Mouse (Mus musculus) myocyte (in vitro differentiated cells): ENCODE measurements at regions not wholly inside any gene's neighbourhood (a gene's known extent, or its start where the extent isn't known, plus 50 kb on each side); places are given as distances from the start of the nearest gene placed in this dataset.

Experiments used
- H3K27me3 ChIP-seq: one replicate; pipeline ENCODE4 v1.6.1; 2011; ENCODE audit not compliant: control insufficient read depth, insufficient read depth, insufficient read length
- H3K36me3 ChIP-seq: one replicate; pipeline ENCODE4 v1.6.1; 2011; ENCODE audit not compliant: control insufficient read depth, insufficient read depth
- H3K4me2 ChIP-seq: one replicate; pipeline ENCODE4 v1.6.1; 2011; ENCODE audit warnings: low read depth, control low read depth
- H3K4me3 ChIP-seq: one replicate; pipeline ENCODE4 v1.5.1; 2011; ENCODE audit warnings: mild to moderate bottlenecking, control low read depth, moderate library complexity
- H3K79me2 ChIP-seq: one replicate; pipeline ENCODE4 v1.6.1; 2011; ENCODE audit not compliant: control insufficient read depth, insufficient read depth
- H3ac ChIP-seq: one replicate; pipeline ENCODE4 v1.6.1; 2011; ENCODE audit not compliant: control insufficient read depth, insufficient read length
- CEBPB ChIP-seq: IDR thresholded peaks from 2 replicates; pipeline ENCODE4 v1.6.1; 2011; ENCODE audit warnings: mild to moderate bottlenecking, moderate library complexity; ENCODE audit not compliant: poor library complexity, insufficient read depth, severe bottlenecking
- E2F4 ChIP-seq: IDR thresholded peaks from one replicate; pipeline ENCODE4 v1.6.1; 2011; ENCODE audit warnings: mild to moderate bottlenecking, control low read depth, moderate library complexity; ENCODE audit not compliant: insufficient read depth
- MAX ChIP-seq: IDR thresholded peaks from one replicate; pipeline ENCODE4 v1.6.1; 2011; ENCODE audit warnings: low read depth, mild to moderate bottlenecking, control low read depth
- MYOD1 ChIP-seq, 3 experiments: IDR thresholded peaks; one replicate each; pipeline ENCODE4 v1.6.1; 2011; ENCODE audit warnings: control low read depth in 2 of 3, low read depth in 2 of 3, mild to moderate bottlenecking in 2 of 3, moderate library complexity in 1 of 3; ENCODE audit not compliant: insufficient read length in 2 of 3, control insufficient read depth in 1 of 3
- MYOG ChIP-seq, 3 experiments: IDR thresholded peaks; one replicate each; pipeline ENCODE4 v1.6.1; 2011; ENCODE audit warnings: control low read depth in 2 of 3, low read depth in 2 of 3, mild to moderate bottlenecking in 2 of 3; ENCODE audit not compliant: insufficient read length in 2 of 3, control insufficient read depth in 1 of 3, insufficient read depth in 1 of 3
- POLR2A ChIP-seq: IDR thresholded peaks from one replicate; pipeline ENCODE4 v1.6.1; 2011; ENCODE audit warnings: low read depth, mild to moderate bottlenecking, control low read depth, moderate library complexity; ENCODE audit not compliant: insufficient read length
- POLR2AphosphoS2 ChIP-seq: IDR thresholded peaks from one replicate; pipeline ENCODE4 v1.6.1; 2011; ENCODE audit warnings: low read depth, control low read depth; ENCODE audit not compliant: insufficient read length
- REST ChIP-seq: IDR thresholded peaks from one replicate; pipeline ENCODE4 v1.6.1; 2011; ENCODE audit warnings: mild to moderate bottlenecking, control low read depth, moderate library complexity; ENCODE audit not compliant: insufficient read depth, insufficient read length
- SRF ChIP-seq: IDR thresholded peaks from one replicate; pipeline ENCODE4 v1.6.1; 2011; ENCODE audit warnings: low read depth; ENCODE audit not compliant: control insufficient read depth, insufficient read length
- TCF12 ChIP-seq: IDR thresholded peaks from one replicate; pipeline ENCODE4 v1.6.1; 2011; ENCODE audit warnings: mild to moderate bottlenecking, control low read depth; ENCODE audit not compliant: poor library complexity, insufficient read depth, severe bottlenecking
- TCF3 ChIP-seq: IDR thresholded peaks from one replicate; pipeline ENCODE4 v1.6.1; 2011; ENCODE audit warnings: low read depth, control low read depth; ENCODE audit not compliant: insufficient read length
- USF1 ChIP-seq: IDR thresholded peaks from one replicate; pipeline ENCODE4 v1.6.1; 2011; ENCODE audit warnings: low read depth, mild to moderate bottlenecking, control low read depth, moderate library complexity

DNA sequence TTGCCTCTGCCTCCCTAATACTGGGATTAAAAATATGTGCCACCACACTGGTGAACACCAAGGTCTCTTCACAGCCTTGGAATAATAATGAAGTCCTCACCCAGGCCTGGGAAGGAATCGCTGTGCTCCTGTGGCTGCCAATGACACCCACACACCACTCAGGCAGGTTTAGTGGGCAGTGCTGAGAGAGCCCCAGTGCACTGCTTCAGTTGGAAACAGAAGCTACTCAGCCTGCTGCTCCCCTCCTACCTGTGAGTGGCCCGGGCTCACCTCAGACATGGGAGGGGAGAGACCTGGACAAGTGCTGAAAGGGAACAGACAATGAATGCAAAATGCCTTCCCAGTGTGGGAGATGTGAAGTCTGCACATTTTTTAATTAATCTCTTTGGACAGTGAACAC, 188.8 kb upstream of the Ppp2r2d start:
- Histone ChIP-seq H3ac (no peak overlapping the region), H3K36me3 (no peaks in the 10 kb centered on the region), H3K27me3 (no peaks in the 10 kb centered on the region), H3K4me3 (no peak overlapping the region), H3K4me2 (no peak overlapping the region), H3K79me2 (no peaks in the 10 kb centered on the region)
- TF ChIP-seq TCF3 (no peak), MYOD1 (IDR thresholded peaks at IDR 0.05; ENCODE audit: control insufficient read depth in 1 of 3, insufficient read length in 2 of 3, low read depth in 2 of 3) (no peak), MYOG (IDR thresholded peaks at IDR 0.05; ENCODE audit: control insufficient read depth in 1 of 3, insufficient read depth in 1 of 3, insufficient read length in 2 of 3, low read depth in 2 of 3) (no peak), POLR2A (no peak)

DNA sequence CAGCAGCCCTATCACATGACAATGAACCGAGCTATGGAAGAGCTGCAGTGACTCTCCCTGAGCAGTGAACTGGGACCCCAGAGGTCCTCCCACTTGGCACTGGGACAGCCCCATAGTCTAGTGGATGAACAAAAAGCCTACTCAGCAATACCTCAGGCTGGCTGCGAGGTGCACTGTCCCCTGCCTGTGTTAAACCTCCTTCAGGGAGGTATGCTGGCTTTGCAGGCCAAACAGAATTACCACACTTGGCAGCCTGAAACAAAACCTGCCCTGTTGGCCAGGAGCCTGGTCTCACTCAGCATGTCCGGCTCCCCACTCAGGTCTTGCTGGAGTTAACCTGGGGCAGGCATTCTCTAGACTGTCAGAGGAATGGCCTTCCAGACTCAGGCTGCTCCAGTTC, 189.9 kb upstream of the Ppp2r2d start:
- TF ChIP-seq MAX: no peak
- TF ChIP-seq TCF12: no peak
- TF ChIP-seq SRF: no peak
- no peak for TF ChIP-seq POLR2AphosphoS2
- no peak for TF ChIP-seq USF1
- no peak for TF ChIP-seq MYOD1 (IDR thresholded peaks at IDR 0.05; ENCODE audit: control insufficient read depth in 1 of 3, insufficient read length in 2 of 3, low read depth in 2 of 3)
- TF ChIP-seq TCF3: no peak
- TF ChIP-seq MYOG (IDR thresholded peaks at IDR 0.05; ENCODE audit: control insufficient read depth in 1 of 3, insufficient read depth in 1 of 3, insufficient read length in 2 of 3, low read depth in 2 of 3): no peak
- no peak for TF ChIP-seq CEBPB
- no peak for TF ChIP-seq POLR2A
- no peak for TF ChIP-seq REST
- TF ChIP-seq E2F4: no peak
- Histone ChIP-seq H3K4me2 (no peak overlapping the region), H3ac (no peak overlapping the region), H3K27me3 (no peaks in the 10 kb centered on the region), H3K4me3 (no peak overlapping the region), H3K36me3 (no peaks in the 10 kb centered on the region), H3K79me2 (no peaks in the 10 kb centered on the region)

DNA sequence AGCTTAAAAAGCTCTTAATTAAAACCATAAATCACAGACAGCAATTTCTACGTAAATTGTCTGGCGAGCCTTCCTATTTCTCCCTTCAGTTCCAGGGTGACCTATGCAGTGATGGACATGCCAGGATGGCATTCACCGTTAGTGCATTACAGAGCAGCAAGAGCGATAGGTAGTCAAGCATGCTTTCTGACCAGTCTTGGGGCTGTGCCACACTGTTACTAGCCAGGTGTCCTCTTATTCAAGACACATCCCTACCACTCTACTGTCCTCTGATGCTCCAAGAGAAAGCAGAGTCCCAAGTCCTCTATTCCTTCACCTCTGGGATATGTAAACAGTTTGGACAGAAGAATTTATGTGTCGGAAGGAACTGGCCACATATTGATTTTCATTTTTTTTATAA, 194.9 kb upstream of the Ppp2r2d start:
- no peak overlapping the region for H3ac ChIP-seq
- H3K27me3 ChIP-seq: no peaks in the 10 kb centered on the region
- no peak overlapping the region for H3K4me3 ChIP-seq
- no peaks in the 10 kb centered on the region for H3K36me3 ChIP-seq
- TF ChIP-seq POLR2AphosphoS2 (no peak), MAX (no peak), TCF12 (no peak), USF1 (no peak), MYOD1 (IDR thresholded peaks at IDR 0.05; ENCODE audit: control insufficient read depth in 1 of 3, insufficient read length in 2 of 3, low read depth in 2 of 3) (no peak), MYOG (IDR thresholded peaks at IDR 0.05; ENCODE audit: control insufficient read depth in 1 of 3, insufficient read depth in 1 of 3, insufficient read length in 2 of 3, low read depth in 2 of 3) (no peak), CEBPB (no peak), SRF (no peak), POLR2A (no peak), E2F4 (no peak)
- no peak overlapping the region for H3K4me2 ChIP-seq
- no peaks in the 10 kb centered on the region for H3K79me2 ChIP-seq

DNA sequence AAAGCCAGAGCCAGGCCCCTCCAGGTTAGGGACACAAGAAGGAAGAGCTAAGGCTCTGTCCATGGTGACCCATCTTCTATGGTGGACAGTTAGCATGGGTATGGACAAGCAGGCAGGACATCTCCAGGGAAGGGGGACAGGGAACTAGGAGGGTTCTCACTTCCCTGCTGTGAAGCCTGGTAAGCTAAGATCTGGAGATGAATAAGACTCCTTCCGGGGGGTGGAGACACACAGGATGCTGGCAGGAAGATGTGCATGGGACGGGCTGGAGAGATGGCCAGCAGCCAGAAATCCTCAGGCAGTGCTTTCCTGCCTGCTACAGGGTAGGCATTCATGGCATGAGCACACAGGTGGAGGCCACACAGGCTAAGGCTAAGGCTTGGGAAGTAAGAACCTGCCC, 198.2 kb upstream of the Ppp2r2d start:
- TF ChIP-seq REST: no peak
- no peak for TF ChIP-seq TCF3
- no peak for TF ChIP-seq MAX
- no peak for TF ChIP-seq MYOG (IDR thresholded peaks at IDR 0.05; ENCODE audit: control insufficient read depth in 1 of 3, insufficient read depth in 1 of 3, insufficient read length in 2 of 3, low read depth in 2 of 3)
- TF ChIP-seq POLR2AphosphoS2: no peak
- no peak for TF ChIP-seq CEBPB
- no peak for TF ChIP-seq USF1
- no peak for TF ChIP-seq SRF
- no peaks in the 10 kb centered on the region for H3K79me2 ChIP-seq
- H3K4me3 ChIP-seq: no peak overlapping the region
- H3K27me3 ChIP-seq: no peaks in the 10 kb centered on the region
- H3K4me2 ChIP-seq: no peak overlapping the region
- H3K36me3 ChIP-seq: no peaks in the 10 kb centered on the region
- no peak overlapping the region for H3ac ChIP-seq

DNA sequence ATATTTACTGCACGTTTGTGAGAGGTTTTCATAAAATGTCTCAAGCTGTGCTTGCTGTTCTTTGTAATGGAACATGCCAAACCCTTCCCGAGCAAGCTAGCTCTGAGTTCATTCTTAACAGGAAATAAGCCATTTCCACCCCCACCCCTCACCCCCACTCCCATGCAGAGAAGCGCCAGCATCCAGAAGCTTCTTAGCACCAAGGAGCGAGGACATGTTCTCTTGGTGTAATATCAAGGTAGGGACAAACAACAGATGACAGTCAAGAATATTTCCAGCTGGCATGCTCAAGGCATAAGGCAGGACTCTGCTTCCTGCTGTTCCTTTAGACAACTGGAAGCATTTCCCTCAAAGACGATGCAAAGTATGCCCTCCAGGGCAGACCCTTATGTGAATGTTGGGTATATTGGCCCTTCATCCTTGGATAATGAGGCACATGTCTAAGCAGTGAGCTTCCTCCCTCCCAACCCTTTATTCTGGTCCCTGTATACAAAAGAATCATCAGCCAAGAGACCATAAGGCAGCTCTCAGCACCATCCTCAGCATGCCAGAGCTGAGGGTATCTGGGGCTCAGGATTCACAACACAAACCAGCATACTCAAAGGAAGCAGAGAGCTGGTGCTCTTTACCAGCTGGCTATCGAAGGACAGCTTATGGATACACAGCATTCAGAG, 205.2 kb upstream of the Ppp2r2d start:
- Histone ChIP-seq H3K4me3 (no peak overlapping the region), H3K4me2 (no peak overlapping the region), H3K79me2 (no peaks in the 10 kb centered on the region), H3K36me3 (no peaks in the 10 kb centered on the region), H3K27me3 (no peaks in the 10 kb centered on the region), H3ac (no peak overlapping the region)
- TF ChIP-seq SRF (no peak), TCF12 (no peak), USF1 (no peak), REST (no peak), E2F4 (no peak), CEBPB (no peak), MYOD1 (IDR thresholded peaks at IDR 0.05; ENCODE audit: control insufficient read depth in 1 of 3, insufficient read length in 2 of 3, low read depth in 2 of 3) (no peak), MAX (no peak), POLR2A (no peak), TCF3 (no peak)

DNA sequence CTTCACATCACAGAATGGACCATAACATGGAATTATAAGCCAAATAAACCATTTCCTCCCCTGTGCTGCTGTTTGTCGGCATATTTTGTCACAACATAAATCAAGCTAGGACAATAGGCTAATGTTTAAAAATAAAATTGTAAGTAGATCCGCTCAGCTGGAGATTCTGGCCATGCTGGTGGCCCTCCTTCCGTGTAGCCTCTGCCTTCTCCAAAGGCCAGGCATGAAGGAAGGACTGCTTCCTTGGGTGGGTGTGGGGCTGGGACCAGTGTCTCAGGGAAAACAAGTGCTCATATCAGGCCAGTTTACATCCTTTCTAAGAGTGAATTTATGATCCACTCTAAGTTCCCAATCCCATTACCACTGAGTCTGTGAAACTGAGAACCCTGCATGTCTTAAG, 206.3 kb upstream of the Ppp2r2d start:
- Histone ChIP-seq H3K4me3 (no peak overlapping the region), H3K4me2 (no peak overlapping the region), H3ac (no peak overlapping the region), H3K27me3 (no peaks in the 10 kb centered on the region), H3K79me2 (no peaks in the 10 kb centered on the region), H3K36me3 (no peaks in the 10 kb centered on the region)
- TF ChIP-seq REST: no peak
- no peak for TF ChIP-seq CEBPB
- TF ChIP-seq POLR2A: no peak
- TF ChIP-seq USF1: no peak
- no peak for TF ChIP-seq TCF3
- no peak for TF ChIP-seq MAX
- TF ChIP-seq MYOG (IDR thresholded peaks at IDR 0.05; ENCODE audit: control insufficient read depth in 1 of 3, insufficient read depth in 1 of 3, insufficient read length in 2 of 3, low read depth in 2 of 3): no peak
- TF ChIP-seq SRF: no peak
- TF ChIP-seq POLR2AphosphoS2: no peak
- TF ChIP-seq MYOD1 (IDR thresholded peaks at IDR 0.05; ENCODE audit: control insufficient read depth in 1 of 3, insufficient read length in 2 of 3, low read depth in 2 of 3): no peak
- no peak for TF ChIP-seq E2F4
- TF ChIP-seq TCF12: no peak
